Mouse (Mus musculus) hematopoietic stem cell, adult 5-6 weeks (primary cell): ENCODE results near the gene Emc8. TPM values are rescaled to one million over a fixed set of nuclear protein-coding genes. Genes with fewer than 3 reads are reported as not detected.
A peak's percentile ranks its signal among the peaks of the same experiment; 100 is the strongest.

Experiments
- ATAC-seq, 2 experiments: fragments of 125-278 bp in 1 of 2; replicated peaks in 1 of 2; 2 replicates each; pipeline ENCODE4 v1.8.0; 2016 to 2017; ENCODE audit warnings: inconsistent platforms in 2 of 2, mild to moderate bottlenecking in 2 of 2, moderate number of reproducible peaks in 2 of 2, low read depth in 1 of 2, moderate TSS enrichment in 1 of 2; ENCODE audit not compliant: low FRiP score in 2 of 2, poor library complexity in 2 of 2, severe bottlenecking in 2 of 2, insufficient read depth in 1 of 2, low TSS enrichment in 1 of 2
- total RNA-seq: library from RNA; stranded (forward); fragments of 172-1452, 232-1000 nt; gene quantifications from 2 replicates; pipeline ENCODE4 v1.2.3, GENCODE M21; 2017

Gene Emc8
- total RNA-seq, 1 experiment from 2014 or later, result 34.8 TPM

DNA sequence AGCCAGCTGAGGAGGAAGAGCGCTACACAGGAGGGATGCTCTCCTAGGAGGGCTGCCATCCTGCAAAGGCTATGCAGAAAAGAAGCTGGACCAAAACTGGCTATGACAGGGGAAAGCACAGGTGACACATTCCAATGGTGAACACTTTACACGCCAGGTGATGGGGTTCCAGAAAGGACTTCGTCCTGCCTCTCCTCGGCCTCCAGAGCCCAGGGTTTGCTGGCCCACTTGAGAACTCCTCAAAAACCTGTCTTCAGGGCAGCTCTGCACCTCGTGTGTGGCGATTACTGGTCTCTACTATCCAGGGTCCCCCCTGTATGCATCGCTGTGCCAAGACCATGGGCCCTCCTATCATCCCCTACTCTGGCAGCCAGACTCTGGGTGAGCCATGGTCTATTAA lies 20.1 kb upstream of the Emc8 start:
- no peak for ATAC-seq

DNA sequence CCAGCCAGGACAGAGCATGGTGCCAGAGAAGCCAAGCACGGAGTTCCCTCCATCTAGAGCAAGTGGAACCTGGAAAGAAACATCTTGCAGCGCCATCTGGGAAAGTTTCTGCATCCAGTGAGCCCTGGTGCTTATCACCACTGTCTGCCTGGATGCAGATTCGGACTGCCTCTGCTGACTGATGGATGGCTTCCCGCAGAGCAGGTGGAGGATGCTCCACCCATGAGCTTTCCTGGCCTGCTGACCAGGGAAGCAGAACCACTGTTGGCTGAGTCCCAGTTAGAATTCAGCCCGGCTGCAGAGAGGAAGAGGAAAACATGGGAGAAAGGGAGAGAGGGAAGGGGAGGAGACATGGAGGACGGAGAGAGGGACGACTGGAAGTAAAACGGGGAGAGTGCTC lies 19.4 kb upstream of the Emc8 start:
- ATAC-seq, result no peak

DNA sequence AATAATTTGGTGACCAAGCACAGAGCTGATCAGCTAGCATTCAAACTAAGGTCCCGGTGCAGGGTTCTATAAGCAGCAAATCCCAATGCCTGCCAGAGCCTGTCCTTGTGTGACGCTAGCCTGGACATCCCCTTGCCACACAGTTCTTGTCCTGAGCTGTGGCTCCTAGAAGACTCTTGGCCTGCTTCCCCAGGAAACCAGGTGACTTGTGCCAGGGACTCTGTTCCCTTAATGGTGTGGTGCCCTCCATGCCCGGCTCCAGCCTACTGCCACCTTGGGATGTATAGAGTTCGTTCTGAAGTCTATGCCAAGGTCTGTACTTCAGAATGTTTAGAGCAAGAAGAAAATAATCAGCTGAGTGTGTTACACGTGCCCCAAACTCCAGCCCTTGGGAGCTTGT lies 18.2 kb upstream of the Emc8 start:
- ATAC-seq, result no peak

DNA sequence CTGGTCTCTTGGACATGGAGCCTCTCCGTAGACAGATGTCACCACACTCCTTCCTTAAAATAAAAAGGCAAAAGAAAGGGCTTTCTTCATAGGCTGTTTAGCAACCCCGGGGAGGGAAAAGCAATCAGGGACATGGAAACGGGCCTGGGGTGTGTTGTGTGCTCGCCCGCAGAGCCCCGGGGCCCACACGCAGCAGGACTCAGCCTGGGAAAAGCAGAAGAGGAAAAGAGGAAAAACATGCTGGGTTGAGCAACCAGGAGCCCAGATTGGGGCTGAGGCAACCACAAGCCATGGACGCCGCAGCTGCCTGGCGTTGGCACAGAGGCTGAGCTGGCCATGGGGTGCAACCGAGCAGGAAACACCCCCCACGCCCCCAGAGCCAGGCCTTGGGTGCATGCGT lies 17.7 kb upstream of the Emc8 start:
- ATAC-seq, result peak; percentile 77 to 81

DNA sequence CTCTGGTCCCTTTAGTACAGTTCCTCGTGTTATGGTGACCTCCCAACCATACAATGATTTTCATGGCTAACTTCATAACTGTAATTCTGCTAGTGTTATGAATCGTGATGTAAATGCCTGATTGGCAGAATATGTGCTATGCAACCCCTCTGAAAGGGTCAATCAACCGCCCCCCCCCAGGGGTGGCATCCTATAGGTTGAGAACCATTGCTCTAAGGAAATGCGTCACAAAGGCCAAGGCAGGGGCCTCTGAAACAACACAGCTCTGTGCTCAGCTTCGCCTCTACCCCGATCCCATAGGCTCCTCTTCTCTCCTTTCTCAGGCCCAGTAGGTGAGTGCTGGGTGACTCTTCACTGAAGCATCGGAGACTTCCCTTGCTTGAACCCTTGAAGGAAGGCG lies 17.2 kb upstream of the Emc8 start:
- ATAC-seq, result no peak

DNA sequence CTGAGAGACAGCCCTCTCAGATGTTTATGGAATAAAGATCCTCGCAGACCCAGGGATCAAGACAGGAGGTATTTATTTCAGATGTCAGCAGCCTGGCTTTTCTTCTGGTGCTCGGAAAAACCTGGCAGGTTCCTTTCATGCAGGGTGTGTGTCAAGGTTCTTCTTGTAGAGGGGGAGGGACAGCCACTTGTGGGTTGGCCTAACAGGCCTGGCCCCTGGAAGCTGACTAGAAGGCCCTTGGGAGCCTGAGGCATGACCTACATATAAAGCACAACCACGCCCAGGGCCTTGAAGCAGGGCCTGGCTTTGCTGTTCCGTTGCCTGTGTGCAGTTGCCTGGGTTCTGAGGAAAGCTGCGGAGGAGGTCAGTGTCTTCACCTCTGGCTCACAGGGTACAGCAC lies 16.7 kb upstream of the Emc8 start:
- ATAC-seq, result no peak

DNA sequence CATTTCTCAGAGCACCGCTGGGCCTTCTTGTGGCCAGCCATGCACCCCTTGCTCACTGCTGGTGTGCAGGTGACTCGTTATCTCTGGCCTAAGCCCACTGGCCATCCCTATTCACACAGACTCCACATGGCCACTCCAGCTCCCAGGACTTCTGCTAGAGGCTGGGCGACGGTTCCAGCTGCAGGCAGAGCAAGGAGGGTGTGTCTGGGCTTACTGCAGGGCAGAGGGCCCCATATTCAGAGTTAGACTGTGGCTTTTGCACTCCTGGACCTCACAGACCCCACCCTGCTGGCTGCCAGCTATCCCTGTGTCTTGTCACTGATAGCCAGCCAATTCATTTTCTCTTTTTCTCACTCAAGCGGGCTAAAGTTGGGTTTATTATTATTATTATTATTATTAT lies 15.7 kb upstream of the Emc8 start:
- ATAC-seq, result no peak

DNA sequence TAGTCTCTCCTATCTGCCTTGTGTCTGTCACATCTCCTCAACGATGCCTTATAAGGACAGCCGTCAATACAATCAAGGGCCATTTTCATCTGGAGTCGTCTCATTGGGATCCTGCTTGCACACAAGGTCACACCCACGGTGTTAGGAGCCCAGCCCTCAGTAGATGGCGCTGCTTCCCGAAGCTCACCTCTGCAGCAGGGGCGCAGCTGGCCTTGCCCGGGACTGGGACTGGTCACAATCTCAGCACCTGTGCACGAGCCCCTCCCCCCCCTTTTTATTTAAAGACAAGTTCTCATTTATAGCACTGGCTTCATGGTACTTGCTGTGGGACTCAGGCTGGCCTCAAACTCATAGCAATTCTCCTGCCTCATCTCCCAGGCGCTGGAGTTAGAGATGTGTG lies 15.2 kb upstream of the Emc8 start:
- peak in 1 of 2 experiments; percentile 42; a peak in 1 of 4 replicates for ATAC-seq

DNA sequence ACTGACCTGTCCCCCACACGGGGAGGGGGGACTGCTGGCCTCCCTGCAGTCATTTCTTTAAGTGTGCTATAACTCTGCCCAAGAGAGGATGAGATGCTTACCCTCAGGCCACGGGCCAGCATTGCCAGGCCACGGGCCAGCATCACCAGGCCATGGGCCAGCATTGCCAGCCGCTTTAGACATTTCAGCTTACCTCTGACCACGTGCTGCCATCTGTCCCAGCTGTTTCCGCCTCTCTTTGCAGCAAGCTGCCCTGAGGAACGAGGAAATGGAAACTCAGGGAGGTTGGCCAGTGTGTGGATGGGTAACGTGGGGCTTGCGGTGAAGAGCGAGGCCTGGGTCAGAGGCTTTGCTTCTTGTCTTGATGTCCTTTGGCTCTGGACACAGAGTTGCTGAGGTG lies 12.7 kb upstream of the Emc8 start:
- no peak for ATAC-seq

DNA sequence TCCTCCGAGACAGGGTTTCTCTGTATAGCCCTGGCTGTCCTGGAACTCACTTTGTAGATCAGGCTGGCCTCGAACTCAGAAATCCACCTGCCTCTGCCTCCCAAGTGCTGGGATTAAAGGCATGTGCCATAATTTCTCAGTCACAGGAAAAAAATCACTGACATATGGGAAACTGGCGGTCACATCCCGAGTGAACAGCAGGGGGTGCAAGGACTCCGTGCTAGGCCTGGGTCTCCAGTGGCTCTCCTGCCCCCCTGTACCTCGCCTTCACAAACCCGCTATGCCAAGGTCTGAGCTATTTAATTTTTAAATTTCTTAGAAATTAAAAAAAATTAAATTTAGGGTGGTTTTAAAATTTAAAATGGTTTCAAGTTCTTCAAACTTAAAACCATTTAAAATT lies 12.0 kb upstream of the Emc8 start:
- ATAC-seq, result peak in 1 of 2 experiments; percentile 38; a peak in 1 of 4 replicates

DNA sequence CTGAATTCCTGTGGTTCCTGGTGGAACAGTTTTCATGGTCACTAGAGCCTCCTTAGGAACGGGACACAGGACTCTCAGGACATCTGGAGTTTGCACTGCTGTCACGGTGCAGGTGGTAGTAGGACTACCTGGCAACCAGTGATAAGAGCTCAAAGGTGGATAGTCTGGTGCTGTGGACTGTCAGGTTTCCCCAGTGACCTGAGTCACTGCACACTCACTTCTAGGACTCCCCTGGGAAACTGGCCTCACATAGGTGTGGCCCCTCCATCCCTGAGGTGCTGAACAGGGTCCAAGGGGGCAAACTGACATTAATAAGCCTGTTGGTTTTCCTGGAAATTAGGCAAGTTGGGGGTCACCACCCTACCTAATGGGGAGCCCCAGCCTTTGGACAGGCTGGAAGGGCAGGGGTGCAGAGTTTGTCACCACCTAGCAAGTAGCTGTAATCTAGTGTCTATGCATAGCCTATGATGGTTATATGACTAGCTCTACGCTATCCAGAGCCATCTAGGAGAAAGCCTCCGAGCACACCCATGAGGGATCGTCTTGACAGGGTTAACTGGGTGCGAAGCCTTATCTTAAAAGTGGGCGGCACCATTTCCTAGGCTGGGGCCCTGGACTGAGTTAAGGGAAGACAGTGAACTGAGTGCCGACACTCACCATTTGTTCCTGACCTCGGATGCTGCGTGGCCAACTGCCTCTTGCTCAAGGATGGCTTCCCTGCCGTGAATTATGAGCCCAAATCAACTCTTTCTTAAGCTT lies 11.4 kb upstream of the Emc8 start:
- no peak for ATAC-seq

DNA sequence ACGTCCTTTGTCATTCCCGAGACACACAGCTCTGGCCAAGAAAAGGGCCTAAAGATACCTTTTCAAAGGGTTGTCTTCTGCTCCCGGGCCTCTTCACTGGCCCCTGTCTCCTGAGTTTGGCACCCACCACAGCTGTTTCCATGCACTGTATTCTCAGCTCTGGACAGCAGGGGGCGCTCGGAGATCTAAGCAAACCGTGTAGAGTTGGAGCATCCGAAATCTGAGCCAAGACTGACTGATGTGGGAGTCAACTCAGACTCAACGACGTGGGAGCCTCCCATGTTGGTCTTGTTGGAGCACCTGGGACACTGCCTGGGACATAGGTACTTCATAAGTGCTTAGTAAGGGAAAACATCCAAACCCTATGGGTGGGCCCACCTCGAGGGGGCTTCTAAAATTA lies 10.1 kb upstream of the Emc8 start:
- peak; percentile 63 to 70; a peak in 2 of 4 replicates for ATAC-seq

DNA sequence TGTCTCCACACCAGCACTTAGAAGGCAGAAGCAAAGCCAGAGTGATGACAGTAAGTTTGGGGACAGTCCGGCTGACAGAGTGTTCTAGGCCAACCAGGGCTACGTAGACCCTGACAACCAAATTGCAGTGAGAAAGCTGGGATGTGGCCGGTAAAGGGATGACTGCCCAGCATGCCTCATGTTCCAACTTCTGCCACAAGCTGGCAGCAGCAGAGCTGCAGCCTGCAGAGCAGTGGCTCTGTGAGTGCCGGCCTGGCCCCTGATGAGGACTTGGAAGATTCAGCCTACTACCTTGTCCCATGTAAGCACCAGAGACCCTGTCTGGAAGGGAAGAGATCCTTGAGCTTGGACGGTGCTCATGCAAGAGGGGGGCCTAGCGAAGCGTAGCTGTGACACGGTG lies 7.3 kb upstream of the Emc8 start:
- no peak for ATAC-seq

DNA sequence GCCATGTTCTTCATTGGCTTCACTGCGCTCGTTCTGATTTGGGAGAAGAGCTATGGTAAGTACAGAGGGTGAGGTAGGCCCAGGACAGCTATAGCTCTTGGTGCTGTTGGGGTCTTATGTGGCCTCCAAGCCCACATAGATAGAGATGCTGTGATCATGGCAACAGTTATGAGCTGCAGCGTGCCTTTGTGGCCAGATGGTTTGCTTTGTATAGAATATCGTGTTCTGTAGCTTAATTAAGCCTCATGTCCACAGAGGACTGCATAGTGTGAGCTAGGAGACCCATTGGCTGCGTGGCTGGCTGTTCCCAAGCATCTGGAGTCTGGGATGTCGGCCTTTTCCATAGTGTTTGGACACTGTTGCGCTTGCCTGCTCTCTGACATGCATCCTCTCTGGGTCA lies 4.9 kb upstream of the Emc8 start:
- no peak for ATAC-seq

DNA sequence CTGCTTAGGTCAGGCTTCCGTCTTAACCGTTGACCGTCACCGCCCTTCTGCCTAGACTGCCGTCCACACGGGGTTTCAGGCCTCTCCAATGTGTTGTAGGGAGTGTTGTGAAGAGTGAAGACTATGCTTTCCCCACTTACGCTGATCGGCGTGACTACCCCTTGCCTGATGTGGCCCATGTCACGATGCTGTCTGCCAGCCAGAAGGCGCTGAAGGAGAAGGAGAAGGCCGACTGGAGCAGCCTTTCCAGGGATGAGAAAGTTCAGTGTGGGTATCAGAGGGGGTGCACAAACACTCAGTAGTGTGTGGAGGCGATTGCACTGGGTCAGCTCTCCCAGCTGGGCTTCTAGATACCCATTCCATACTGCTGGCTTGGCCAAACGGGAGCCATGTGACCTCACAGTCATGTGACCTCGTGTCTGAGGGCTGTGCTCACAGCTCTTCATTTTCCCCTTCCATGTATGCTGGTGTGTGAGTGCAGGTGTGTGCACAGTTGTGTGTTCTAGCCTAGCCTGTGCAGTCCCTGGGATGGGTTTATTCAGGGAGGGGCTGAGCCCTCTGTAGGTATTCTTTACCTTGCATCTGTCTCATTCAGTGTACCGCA lies 4.4 kb upstream of the Emc8 start:
- no peak for ATAC-seq

DNA sequence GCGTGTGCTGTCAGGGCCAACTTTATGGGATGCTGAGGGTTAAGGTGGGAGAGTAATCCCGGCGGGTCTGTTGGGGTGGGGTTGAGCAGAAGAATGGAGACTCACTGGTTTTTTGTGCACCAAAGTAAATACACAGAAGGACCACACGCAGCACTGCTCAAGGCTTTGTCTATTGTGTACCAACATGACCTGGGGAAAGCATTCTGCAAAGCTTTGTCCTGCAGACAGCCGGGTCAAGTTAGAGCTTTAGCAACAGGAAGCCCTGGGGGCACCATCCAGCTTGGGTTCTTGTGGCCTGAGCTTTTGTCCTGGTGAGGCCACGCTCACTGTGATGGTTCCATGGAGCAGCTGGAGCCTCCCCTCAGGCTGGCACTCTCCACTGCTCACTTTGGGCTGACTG lies 3.4 kb upstream of the Emc8 start:
- ATAC-seq, result no peak

DNA sequence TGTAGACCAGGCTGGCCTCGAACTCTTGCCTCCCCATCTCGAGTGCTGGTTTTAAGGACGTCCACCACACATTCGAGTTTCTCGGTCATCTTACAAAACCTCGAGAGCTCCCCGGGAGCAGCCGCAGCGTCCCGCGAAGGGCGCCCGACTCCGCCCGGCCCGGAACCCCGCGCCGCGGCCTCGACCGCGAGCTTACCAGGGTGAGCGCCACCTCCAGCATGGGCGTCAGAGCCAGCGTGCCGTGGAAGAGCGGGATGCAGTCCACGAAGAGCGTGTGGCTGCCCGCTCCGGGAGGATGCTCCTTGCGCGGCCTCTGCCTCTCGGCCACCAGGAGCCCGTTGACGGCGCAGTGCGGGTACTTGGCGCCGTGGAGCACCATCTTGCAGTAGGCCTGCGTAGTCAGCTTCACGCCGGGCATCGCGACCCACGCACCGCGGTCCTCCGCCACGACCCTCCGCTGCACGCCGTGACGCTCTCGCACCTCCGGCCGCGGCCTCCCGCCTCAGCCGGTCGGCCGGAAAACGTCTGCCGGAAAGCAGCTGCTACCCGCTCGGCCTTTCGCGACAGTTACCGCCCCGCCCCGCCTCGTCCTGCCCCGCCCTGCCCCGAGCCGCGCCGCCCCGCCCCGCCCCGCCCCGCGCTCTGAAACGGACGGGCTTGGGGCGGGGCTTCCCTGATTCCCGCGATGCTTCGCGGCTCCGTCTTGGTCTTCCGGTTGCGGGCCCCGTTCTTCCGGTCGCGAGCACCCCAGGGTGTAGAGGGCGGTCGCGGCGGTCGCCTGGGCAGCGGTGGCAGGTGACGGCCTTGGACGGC lies 606 bp downstream of the Emc8 start, which contains the start of the genes Gm27021 and Cox4i1:
Gene Gm27021, minus strand, starts transcription at position 519 of the 813 bp plus-strand sequence.
Gene Cox4i1, plus strand, starts transcription at position 662 of the 813 bp plus-strand sequence.
- peak; percentile 78 to 87 for ATAC-seq

DNA sequence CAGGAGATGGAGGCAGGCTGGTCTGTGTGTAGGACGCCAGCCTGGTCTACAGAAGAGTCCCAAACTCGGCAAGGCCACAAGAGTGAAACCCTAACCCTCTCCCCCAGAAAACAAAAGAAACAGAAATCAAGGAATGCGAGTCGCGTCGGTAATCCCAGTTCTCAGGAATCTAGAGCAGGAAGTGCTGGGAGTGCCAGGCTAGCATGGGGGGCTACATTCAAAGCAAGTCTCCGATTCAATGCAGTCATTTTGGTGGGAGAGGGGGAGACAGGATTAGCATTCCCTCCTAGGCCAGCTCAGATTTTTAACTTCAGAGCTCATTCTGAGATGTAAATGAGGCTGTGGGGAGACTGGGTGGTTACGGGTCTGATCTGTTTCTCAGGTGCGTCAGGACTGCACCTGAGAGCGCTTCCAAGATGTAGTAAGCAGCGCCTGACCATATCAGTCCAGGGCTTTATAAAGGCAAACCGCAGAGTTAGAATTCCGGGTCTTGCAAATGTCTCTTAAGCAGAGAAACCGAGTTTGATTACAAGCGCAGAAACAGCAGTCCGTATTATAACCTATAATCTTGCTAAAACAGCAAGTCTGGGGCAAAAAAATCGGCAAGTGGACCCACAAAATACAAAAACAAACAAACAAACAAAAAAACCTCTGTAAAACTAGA lies 1.4 kb downstream of the Emc8 start:
- ATAC-seq, result no peak
